Mouse (Mus musculus): ENCODE measurements around the gene Cd300lb. TPM values are rescaled to one million over a fixed set of nuclear protein-coding genes. Genes with fewer than 3 reads are reported as not detected.

The Cd300lb gene
- total and polyA plus RNA-seq, 3 experiments, result not detected

GRCm38 (mm10) chr11:114874226-114875145 is 59.7 kb downstream of the Cd300lb start:
- Histone ChIP-seq H3K79me2 (ENCODE audit: control insufficient read depth, insufficient read depth, low read length, poor library complexity) (no peaks in the 10 kb centered on the region), H3K27me3 (ENCODE audit: control insufficient read depth in 1 of 2, insufficient read depth in 2 of 2, low read length in 2 of 2) (no peaks in the 10 kb centered on the region), H3K36me3 (ENCODE audit: control insufficient read depth in 1 of 2, insufficient read depth in 2 of 2, low read length in 2 of 2) (no peaks in the 10 kb centered on the region), H3K9me3 (replicated peaks; ENCODE audit: insufficient read depth, low read length) (no peaks in the 10 kb centered on the region), H3K4me3 (ENCODE audit: control insufficient read depth in 1 of 2, insufficient read depth in 1 of 2, low read depth in 2 of 2, low read length in 2 of 2) (no peak overlapping the region), H3K4me1 (ENCODE audit: control insufficient read depth in 1 of 2, insufficient read depth in 2 of 2, low read length in 2 of 2) (no peaks in the 10 kb centered on the region), H3K27ac (ENCODE audit: control insufficient read depth, low read depth, low read length) (no peak overlapping the region), H3K9ac (ENCODE audit: control insufficient read depth, low read depth, low read length, poor library complexity, severe bottlenecking) (no peak overlapping the region)
- no peak for DNase-seq (ENCODE audit: low read depth, low spot score)
- TF ChIP-seq RAD21 (IDR thresholded peaks at IDR 0.05; ENCODE audit: low read depth, low read length) (no peak), MAX (IDR thresholded peaks at IDR 0.05; ENCODE audit: low read length) (no peak), MEF2A (IDR thresholded peaks at IDR 0.05; ENCODE audit: extremely low read depth, insufficient replicate concordance, low read depth, low read length, poor library complexity, severe bottlenecking) (no peak), GATA1 (IDR thresholded peaks at IDR 0.05; ENCODE audit: low read depth, low read length) (no peak), MYB (IDR thresholded peaks at IDR 0.05; ENCODE audit: low read depth, low read length) (no peak)

GRCm38 (mm10) chr11:114873022-114873817 is 61.0 kb downstream of the Cd300lb start:
- H3K9me3 ChIP-seq (replicated peaks; ENCODE audit: insufficient read depth, low read length), result no peaks in the 10 kb centered on the region
- TF ChIP-seq TBP (IDR thresholded peaks at IDR 0.05; ENCODE audit: low read depth, low read length) (no peak), E2F4 (IDR thresholded peaks at IDR 0.05; ENCODE audit: borderline replicate concordance, low read depth, low read length) (no peak), UBTF (IDR thresholded peaks at IDR 0.05; ENCODE audit: borderline replicate concordance, insufficient read depth, low read depth, low read length) (no peak), SIN3A (IDR thresholded peaks at IDR 0.05; ENCODE audit: low read length) (no peak), HCFC1 (IDR thresholded peaks at IDR 0.05; ENCODE audit: low read depth, low read length) (no peak), BHLHE40 (IDR thresholded peaks at IDR 0.05; ENCODE audit: borderline replicate concordance, low read depth, low read length) (no peak), ZNF384 (IDR thresholded peaks at IDR 0.05; ENCODE audit: low read depth, low read length) (no peak), POLR2AphosphoS5 (IDR thresholded peaks at IDR 0.05; ENCODE audit: borderline replicate concordance, low read depth, low read length) (no peak), JUND (IDR thresholded peaks at IDR 0.05; ENCODE audit: low read depth, low read length) (no peak)
- no peak overlapping the region for H3K27ac ChIP-seq (ENCODE audit: control insufficient read depth, low read depth, low read length)
- no peak overlapping the region for H3K9ac ChIP-seq (ENCODE audit: control insufficient read depth, low read depth, low read length, poor library complexity, severe bottlenecking)
- no peaks in the 10 kb centered on the region for H3K36me3 ChIP-seq (ENCODE audit: control insufficient read depth in 1 of 2, insufficient read depth in 2 of 2, low read length in 2 of 2)
- DNase-seq (ENCODE audit: low read depth, low spot score), result no peak
- no peaks in the 10 kb centered on the region for H3K79me2 ChIP-seq (ENCODE audit: control insufficient read depth, insufficient read depth, low read length, poor library complexity)
- H3K4me3 ChIP-seq (ENCODE audit: control insufficient read depth in 1 of 2, insufficient read depth in 1 of 2, low read depth in 2 of 2, low read length in 2 of 2), result no peak overlapping the region
- no peaks in the 10 kb centered on the region for H3K27me3 ChIP-seq (ENCODE audit: control insufficient read depth in 1 of 2, insufficient read depth in 2 of 2, low read length in 2 of 2)
- no peaks in the 10 kb centered on the region for H3K4me1 ChIP-seq (ENCODE audit: control insufficient read depth in 1 of 2, insufficient read depth in 2 of 2, low read length in 2 of 2)

Other genes with a start within 250 kb of the Cd300lb start
- gene Dnaic2, start 207.0 kb downstream of the Cd300lb start, total RNA-seq (2012; rRNA removed), result not detected in 2 replicates
- not detected for gene Dnaic2, start 207.0 kb downstream of the Cd300lb start, polyA plus RNA-seq (2012; ENCODE audit: insufficient read depth in 1 of 2, insufficient read length in 2 of 2, low read depth in 1 of 2, low replicate concordance in 2 of 2, missing spikeins in 1 of 2)
- gene Kif19a, start 169.0 kb downstream of the Cd300lb start, total RNA-seq (2012; rRNA removed), result not detected in 2 replicates
- gene Kif19a, start 169.0 kb downstream of the Cd300lb start, polyA plus RNA-seq (2012; ENCODE audit: insufficient read depth in 1 of 2, insufficient read length in 2 of 2, low read depth in 1 of 2, low replicate concordance in 2 of 2, missing spikeins in 1 of 2), result not detected
- gene Btbd17, start 138.4 kb downstream of the Cd300lb start, total RNA-seq (2012; rRNA removed), result not detected in 2 replicates
- not detected for gene Btbd17, start 138.4 kb downstream of the Cd300lb start, polyA plus RNA-seq (2012; ENCODE audit: insufficient read depth in 1 of 2, insufficient read length in 2 of 2, low read depth in 1 of 2, low replicate concordance in 2 of 2, missing spikeins in 1 of 2)
- gene Gpr142, start 135.5 kb downstream of the Cd300lb start, total RNA-seq (2012; rRNA removed), result not detected in 2 replicates
- gene Gpr142, start 135.5 kb downstream of the Cd300lb start, polyA plus RNA-seq (2012; ENCODE audit: insufficient read depth in 1 of 2, insufficient read length in 2 of 2, low read depth in 1 of 2, low replicate concordance in 2 of 2, missing spikeins in 1 of 2), result not detected
- gene Gprc5c, start 83.2 kb downstream of the Cd300lb start, total RNA-seq (2012; rRNA removed), result not detected in 2 replicates
- not detected for gene Gprc5c, start 83.2 kb downstream of the Cd300lb start, polyA plus RNA-seq (2012; ENCODE audit: insufficient read depth in 1 of 2, insufficient read length in 2 of 2, low read depth in 1 of 2, low replicate concordance in 2 of 2, missing spikeins in 1 of 2)
- gene Cd300a, start 44.3 kb downstream of the Cd300lb start, total RNA-seq (2012; rRNA removed), result not detected in 2 replicates
- gene Cd300a, start 44.3 kb downstream of the Cd300lb start, polyA plus RNA-seq (2012; ENCODE audit: insufficient read depth in 1 of 2, insufficient read length in 2 of 2, low read depth in 1 of 2, low replicate concordance in 2 of 2, missing spikeins in 1 of 2), result under 1 TPM in 1 of 2 experiments, not detected in 1; 0.58 TPM
- not detected in 2 replicates for gene Cd300c, start 34.8 kb upstream of the Cd300lb start, total RNA-seq (2012; rRNA removed)
- gene Cd300c, start 34.8 kb upstream of the Cd300lb start, polyA plus RNA-seq (2012; ENCODE audit: insufficient read depth in 1 of 2, insufficient read length in 2 of 2, low read depth in 1 of 2, low replicate concordance in 2 of 2, missing spikeins in 1 of 2), result not detected
- gene Cd300ld, start 55.5 kb upstream of the Cd300lb start, total RNA-seq (2012; rRNA removed), result not detected in 2 replicates
- gene Cd300ld, start 55.5 kb upstream of the Cd300lb start, polyA plus RNA-seq (2012; ENCODE audit: insufficient read depth in 1 of 2, insufficient read length in 2 of 2, low read depth in 1 of 2, low replicate concordance in 2 of 2, missing spikeins in 1 of 2), result not detected
- not detected in 2 replicates for gene Cd300c2, start 67.5 kb upstream of the Cd300lb start, total RNA-seq (2012; rRNA removed)
- not detected for gene Cd300c2, start 67.5 kb upstream of the Cd300lb start, polyA plus RNA-seq (2012; ENCODE audit: insufficient read depth in 1 of 2, insufficient read length in 2 of 2, low read depth in 1 of 2, low replicate concordance in 2 of 2, missing spikeins in 1 of 2)
- not detected in 2 replicates for gene Cd300ld2, start 81.8 kb upstream of the Cd300lb start, total RNA-seq (2012; rRNA removed)
- not detected for gene Cd300ld2, start 81.8 kb upstream of the Cd300lb start, polyA plus RNA-seq (2012; ENCODE audit: insufficient read depth in 1 of 2, insufficient read length in 2 of 2, low read depth in 1 of 2, low replicate concordance in 2 of 2, missing spikeins in 1 of 2)
- gene Cd300ld4, start 92.6 kb upstream of the Cd300lb start, total RNA-seq (2012; rRNA removed), result not detected in 2 replicates
- gene Cd300ld4, start 92.6 kb upstream of the Cd300lb start, polyA plus RNA-seq (2012; ENCODE audit: insufficient read depth in 1 of 2, insufficient read length in 2 of 2, low read depth in 1 of 2, low replicate concordance in 2 of 2, missing spikeins in 1 of 2), result not detected
- gene Cd300ld5, start 103.4 kb upstream of the Cd300lb start, total RNA-seq (2012; rRNA removed), result not detected in 2 replicates
- not detected for gene Cd300ld5, start 103.4 kb upstream of the Cd300lb start, polyA plus RNA-seq (2012; ENCODE audit: insufficient read depth in 1 of 2, insufficient read length in 2 of 2, low read depth in 1 of 2, low replicate concordance in 2 of 2, missing spikeins in 1 of 2)
- gene Cd300ld3, start 114.0 kb upstream of the Cd300lb start, total RNA-seq (2012; rRNA removed), result not detected in 2 replicates
- not detected for gene Cd300ld3, start 114.0 kb upstream of the Cd300lb start, polyA plus RNA-seq (2012; ENCODE audit: insufficient read depth in 1 of 2, insufficient read length in 2 of 2, low read depth in 1 of 2, low replicate concordance in 2 of 2, missing spikeins in 1 of 2)
- gene Cd300e, start 127.8 kb upstream of the Cd300lb start, total RNA-seq (2012; rRNA removed), result not detected in 2 replicates
- gene Cd300e, start 127.8 kb upstream of the Cd300lb start, polyA plus RNA-seq (2012; ENCODE audit: insufficient read depth in 1 of 2, insufficient read length in 2 of 2, low read depth in 1 of 2, low replicate concordance in 2 of 2, missing spikeins in 1 of 2), result not detected
- gene Rab37, start 157.0 kb upstream of the Cd300lb start, total RNA-seq (2012; rRNA removed), result 17.2 and 20.6 TPM in 2 replicates
- gene Rab37, start 157.0 kb upstream of the Cd300lb start, polyA plus RNA-seq (2012; ENCODE audit: insufficient read depth in 1 of 2, insufficient read length in 2 of 2, low read depth in 1 of 2, low replicate concordance in 2 of 2, missing spikeins in 1 of 2), result 10 to 100 TPM in 1 of 2 experiments, not detected in 1; 14.6 TPM
- gene Cd300lf, start 199.6 kb upstream of the Cd300lb start, total RNA-seq (2012; rRNA removed), result 0.12 and 0.26 TPM in 2 replicates
- gene Cd300lf, start 199.6 kb upstream of the Cd300lb start, polyA plus RNA-seq (2012; ENCODE audit: insufficient read depth in 1 of 2, insufficient read length in 2 of 2, low read depth in 1 of 2, low replicate concordance in 2 of 2, missing spikeins in 1 of 2), result under 1 TPM in 1 of 2 experiments, not detected in 1; 0.46 TPM
- 124 and 127 TPM in 2 replicates for gene Slc9a3r1, start 229.0 kb upstream of the Cd300lb start, total RNA-seq (2012; rRNA removed)
- gene Slc9a3r1, start 229.0 kb upstream of the Cd300lb start, polyA plus RNA-seq (2012; ENCODE audit: insufficient read depth in 1 of 2, insufficient read length in 2 of 2, low read depth in 1 of 2, low replicate concordance in 2 of 2, missing spikeins in 1 of 2), result 100 to 1,000 TPM in 1 of 2 experiments, not detected in 1; 112 TPM